Mouse (Mus musculus): ENCODE results near the gene Rnls.
"Not testable (repeated sequence)": the region's sequence is repeated elsewhere in the genome, so short reads cannot be mapped to it uniquely, and the experiment has no call there.

Rnls gene

GRCm38 (mm10) chr19:33391651-33392382, at the start of gene Rnls:
TSS of gene Rnls (minus strand) at chr19:33392295.
- DNase-seq: peak; percentile 89

- DNase-seq: no peak
Observed at GRCm38 (mm10) chr19:33429457-33429856, 37.4 kb upstream of the Rnls start.

- not testable (repeated sequence) for DNase-seq
Observed at GRCm38 (mm10) chr19:33419368-33419767, 27.3 kb upstream of the Rnls start.

- no peak for DNase-seq
Observed at GRCm38 (mm10) chr19:33380825-33381224, 11.3 kb downstream of the Rnls start.

GRCm38 (mm10) chr19:33380386-33380785, 11.7 kb downstream of the Rnls start:
- no peak for DNase-seq

- no peak for DNase-seq
Observed at GRCm38 (mm10) chr19:33368808-33369207, 23.3 kb downstream of the Rnls start.

GRCm38 (mm10) chr19:33366661-33367060, 25.4 kb downstream of the Rnls start:
- DNase-seq: peak; percentile 73

GRCm38 (mm10) chr19:33357019-33357418, 35.1 kb downstream of the Rnls start:
- no peak for DNase-seq

GRCm38 (mm10) chr19:33340119-33340518, 52.0 kb downstream of the Rnls start:
- peak; percentile 4 for DNase-seq

- DNase-seq: no peak
Observed at GRCm38 (mm10) chr19:33326706-33327641, 65.1 kb downstream of the Rnls start.

- DNase-seq: peak; percentile 29
Observed at GRCm38 (mm10) chr19:33318785-33319184, 73.3 kb downstream of the Rnls start.

- DNase-seq: peak; percentile 45
Observed at GRCm38 (mm10) chr19:33317130-33317529, 75.0 kb downstream of the Rnls start.

- no peak for DNase-seq
Observed at GRCm38 (mm10) chr19:33299726-33300292, 92.3 kb downstream of the Rnls start.

- DNase-seq: no peak
Observed at GRCm38 (mm10) chr19:33296338-33296737, 95.8 kb downstream of the Rnls start.

GRCm38 (mm10) chr19:33282985-33283384, 109.1 kb downstream of the Rnls start:
- DNase-seq: no peak

GRCm38 (mm10) chr19:33276421-33276820, 115.7 kb downstream of the Rnls start:
- DNase-seq: no peak

- DNase-seq: no peak
Observed at GRCm38 (mm10) chr19:33273676-33274075, 118.4 kb downstream of the Rnls start.

- DNase-seq: no peak
Observed at GRCm38 (mm10) chr19:33271571-33271970, 120.5 kb downstream of the Rnls start.

GRCm38 (mm10) chr19:33270231-33270630, 121.9 kb downstream of the Rnls start:
- DNase-seq: no peak

- no peak for DNase-seq
Observed at GRCm38 (mm10) chr19:33268044-33268443, 124.1 kb downstream of the Rnls start.

GRCm38 (mm10) chr19:33265245-33265644, 126.8 kb downstream of the Rnls start:
- DNase-seq: no peak

GRCm38 (mm10) chr19:33264224-33264993, 127.7 kb downstream of the Rnls start:
- DNase-seq: no peak

GRCm38 (mm10) chr19:33262421-33262820, 129.7 kb downstream of the Rnls start:
- DNase-seq: no peak
